Mouse (Mus musculus): ENCODE data around the gene Coro1c. TPM values are rescaled to one million over a fixed set of nuclear protein-coding genes. Genes with fewer than 3 reads are reported as not detected.

The Coro1c gene
- polyA plus RNA-seq, 1 experiment from 2014 or later = 129 TPM

DNA sequence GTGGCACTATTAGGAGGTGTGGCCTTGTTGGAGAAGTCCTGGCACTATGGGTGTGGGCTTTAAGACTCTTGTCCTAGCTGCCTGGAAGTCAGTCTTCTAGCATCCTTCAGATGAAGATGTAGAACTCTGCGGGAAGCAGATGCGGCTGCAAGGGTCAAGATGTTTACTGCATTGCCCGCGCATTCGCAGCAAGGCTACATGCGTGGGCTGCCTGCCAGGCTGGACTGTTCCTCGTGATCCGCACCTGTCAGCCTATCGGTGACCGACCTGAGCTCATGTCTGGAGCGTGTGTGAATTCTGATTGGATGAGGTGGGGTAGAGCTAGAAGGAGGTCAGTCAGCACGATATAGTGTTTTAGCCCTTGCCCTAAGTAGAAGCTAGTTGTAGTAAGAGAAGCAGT lies 44.6 kb downstream of the Coro1c start:
- 93% methylated on average over 12 of the region's 12 CpGs for WGBS
- H3K4me1 ChIP-seq = peaks cover 15% of the 10 kb centered on the region
- no peak for ATAC-seq (ENCODE audit: insufficient read depth, low FRiP score, low read depth)
- no peaks in the 10 kb centered on the region for H3K9me3 ChIP-seq
- H3K4me3 ChIP-seq (replicated peaks) = no peak overlapping the region
- no peak overlapping the region for H3K27ac ChIP-seq
- no peak overlapping the region for H3K4me2 ChIP-seq
- no peaks in the 10 kb centered on the region for H3K27me3 ChIP-seq (replicated peaks)
- peaks cover 20% of the 10 kb centered on the region for H3K36me3 ChIP-seq
- H3K9ac ChIP-seq = no peak overlapping the region

GRCm38 (mm10) chr5:113862418-113862817 lies 46.1 kb downstream of the Coro1c start:
- no peak overlapping the region for H3K27ac ChIP-seq
- no peak overlapping the region for H3K4me3 ChIP-seq (replicated peaks)
- H3K4me2 ChIP-seq = no peak overlapping the region
- H3K27me3 ChIP-seq (replicated peaks) = no peaks in the 10 kb centered on the region
- H3K9me3 ChIP-seq = no peaks in the 10 kb centered on the region
- 90% methylated on average over 4 of the region's 4 CpGs for WGBS
- peaks cover 13% of the 10 kb centered on the region for H3K4me1 ChIP-seq
- no peak for ATAC-seq (ENCODE audit: insufficient read depth, low FRiP score, low read depth)
- H3K36me3 ChIP-seq = peaks cover 20% of the 10 kb centered on the region
- H3K9ac ChIP-seq = no peak overlapping the region

DNA sequence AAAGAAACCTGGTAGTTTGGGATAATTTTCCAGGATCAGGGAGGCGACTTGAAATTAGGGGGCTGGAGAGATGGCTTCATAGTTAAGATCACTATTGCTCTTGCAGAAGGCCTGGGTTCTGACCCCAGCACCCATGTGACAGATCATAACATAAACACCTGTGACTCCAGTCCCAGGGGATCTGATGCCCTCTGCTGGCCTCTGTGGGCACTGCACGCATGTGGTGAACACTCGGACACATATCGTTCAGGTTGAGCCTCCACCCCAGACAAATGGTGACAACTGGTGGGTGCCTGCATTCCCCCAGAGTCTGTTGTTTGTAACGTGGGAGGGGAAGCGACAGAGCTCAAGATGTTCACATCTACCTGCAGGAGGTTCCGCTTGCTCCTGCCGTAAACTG lies 47.3 kb downstream of the Coro1c start:
- no peak overlapping the region for H3K27ac ChIP-seq
- WGBS = 95% methylated on average over 8 of the region's 8 CpGs
- ATAC-seq (ENCODE audit: insufficient read depth, low FRiP score, low read depth) = no peak
- no peak overlapping the region for H3K9ac ChIP-seq
- peaks cover 20% of the 10 kb centered on the region for H3K36me3 ChIP-seq
- H3K4me3 ChIP-seq (replicated peaks) = no peak overlapping the region
- H3K4me1 ChIP-seq = peaks cover 14% of the 10 kb centered on the region
- H3K27me3 ChIP-seq (replicated peaks) = no peaks in the 10 kb centered on the region
- H3K4me2 ChIP-seq = no peak overlapping the region
- no peaks in the 10 kb centered on the region for H3K9me3 ChIP-seq

GRCm38 (mm10) chr5:113858971-113859370 lies 49.6 kb downstream of the Coro1c start:
- no peaks in the 10 kb centered on the region for H3K27me3 ChIP-seq (replicated peaks)
- no peak overlapping the region for H3K4me3 ChIP-seq (replicated peaks)
- H3K9ac ChIP-seq = no peak overlapping the region
- H3K9me3 ChIP-seq = no peaks in the 10 kb centered on the region
- peaks cover 25% of the 10 kb centered on the region for H3K4me1 ChIP-seq
- ATAC-seq (ENCODE audit: insufficient read depth, low FRiP score, low read depth) = no peak
- H3K27ac ChIP-seq = peak overlapping the region; percentile 41; the same call in 1 of the 2 replicates
- H3K4me2 ChIP-seq = no peak overlapping the region
- H3K36me3 ChIP-seq = peaks cover 12% of the 10 kb centered on the region
- 31% methylated on average over 5 of the region's 5 CpGs for WGBS

DNA sequence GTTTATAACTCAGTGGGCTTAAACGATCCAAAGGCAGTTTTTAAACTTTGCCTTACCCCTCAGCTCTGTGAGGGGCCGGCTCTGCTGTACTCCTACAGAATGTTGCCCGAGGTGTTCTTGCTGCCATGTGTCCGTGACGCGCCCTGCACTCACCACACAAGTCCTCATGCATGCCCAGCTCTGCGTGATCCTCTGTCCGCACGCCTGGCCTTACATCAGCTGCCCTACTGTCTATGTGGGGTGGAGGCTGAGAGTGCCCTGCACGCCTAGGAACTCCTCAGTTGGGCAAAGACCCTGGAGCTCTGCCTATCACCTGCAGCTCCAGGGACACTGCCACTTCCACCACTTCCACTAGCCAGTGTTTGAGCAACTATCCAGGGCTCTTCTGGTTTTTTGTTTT lies 50.0 kb downstream of the Coro1c start:
- peaks cover 8% of the 10 kb centered on the region for H3K36me3 ChIP-seq
- H3K27ac ChIP-seq = no peak overlapping the region; the same call in 1 of the 2 replicates
- H3K4me1 ChIP-seq = peaks cover 25% of the 10 kb centered on the region
- no peak overlapping the region for H3K4me2 ChIP-seq
- no peak for ATAC-seq (ENCODE audit: insufficient read depth, low FRiP score, low read depth)
- WGBS = 81% methylated on average over 10 of the region's 10 CpGs
- H3K27me3 ChIP-seq (replicated peaks) = no peaks in the 10 kb centered on the region
- H3K4me3 ChIP-seq (replicated peaks) = no peak overlapping the region
- no peaks in the 10 kb centered on the region for H3K9me3 ChIP-seq
- no peak overlapping the region for H3K9ac ChIP-seq

GRCm38 (mm10) chr5:113857631-113858030 lies 50.9 kb downstream of the Coro1c start:
- Histone ChIP-seq H3K27me3 (replicated peaks) (no peaks in the 10 kb centered on the region), H3K4me1 (peaks cover 25% of the 10 kb centered on the region), H3K9me3 (no peaks in the 10 kb centered on the region), H3K4me3 (replicated peaks) (no peak overlapping the region), H3K27ac (no peak overlapping the region), H3K9ac (no peak overlapping the region), H3K36me3 (peaks cover 6% of the 10 kb centered on the region; the same call in 1 of the 2 replicates), H3K4me2 (no peak overlapping the region)
- ATAC-seq (ENCODE audit: insufficient read depth, low FRiP score, low read depth) = no peak
- 66% methylated on average over 8 of the region's 8 CpGs for WGBS

GRCm38 (mm10) chr5:113856631-113857030 lies 51.9 kb downstream of the Coro1c start:
- Histone ChIP-seq H3K4me2 (no peak overlapping the region), H3K36me3 (peaks cover 4% of the 10 kb centered on the region; the same call in 1 of the 2 replicates), H3K9me3 (no peaks in the 10 kb centered on the region), H3K9ac (no peak overlapping the region), H3K4me1 (peaks cover 25% of the 10 kb centered on the region), H3K27me3 (replicated peaks) (no peaks in the 10 kb centered on the region), H3K4me3 (replicated peaks) (no peak overlapping the region), H3K27ac (no peak overlapping the region)
- WGBS = 74% methylated on average over 7 of the region's 7 CpGs
- no peak for ATAC-seq (ENCODE audit: insufficient read depth, low FRiP score, low read depth)

DNA sequence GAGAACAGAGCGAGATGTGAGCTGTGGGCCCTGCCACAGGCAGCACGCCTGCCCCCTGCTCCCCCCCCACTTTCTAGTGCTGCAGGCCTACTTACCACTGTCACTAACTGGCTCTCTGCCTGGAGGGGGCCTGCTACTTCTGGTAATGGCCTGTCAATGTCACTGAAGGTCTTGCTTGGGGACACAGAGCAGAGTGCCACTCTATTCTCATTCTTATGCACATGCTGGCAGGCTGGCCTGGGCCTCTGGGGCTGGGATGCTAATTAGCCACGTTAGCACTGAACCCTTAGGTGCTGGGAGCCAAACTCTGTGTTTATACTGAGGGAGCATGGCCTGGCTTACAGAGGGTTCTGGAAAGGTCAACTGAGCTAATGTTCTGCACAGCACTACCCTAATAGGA lies 52.9 kb downstream of the Coro1c start:
- H3K27ac ChIP-seq = peak overlapping the region; percentile 52
- no peak for ATAC-seq (ENCODE audit: insufficient read depth, low FRiP score, low read depth)
- 58% methylated on average over 3 of the region's 3 CpGs for WGBS

GRCm38 (mm10) chr5:113855117-113855516 lies 53.4 kb downstream of the Coro1c start:
- H3K9ac ChIP-seq = no peak overlapping the region
- 93% methylated on average over 10 of the region's 10 CpGs for whole genome bisulfite sequencing
- no peaks in the 10 kb centered on the region for H3K9me3 ChIP-seq
- no peak overlapping the region for H3K4me2 ChIP-seq
- H3K27me3 ChIP-seq (replicated peaks) = no peaks in the 10 kb centered on the region
- H3K4me3 ChIP-seq (replicated peaks) = no peak overlapping the region
- ATAC-seq (ENCODE audit: insufficient read depth, low FRiP score, low read depth) = no peak
- peaks cover 25% of the 10 kb centered on the region for H3K4me1 ChIP-seq
- H3K36me3 ChIP-seq = peaks cover 6% of the 10 kb centered on the region
- H3K27ac ChIP-seq = peak overlapping the region; percentile 52; the same call in 1 of the 2 replicates

More for the DNA sequence above, 52.9 kb downstream of the Coro1c start:
- Histone ChIP-seq H3K9ac (no peak overlapping the region), H3K36me3 (no peaks in the 10 kb centered on the region; the same call in 1 of the 2 replicates), H3K9me3 (no peaks in the 10 kb centered on the region), H3K4me2 (no peak overlapping the region), H3K27me3 (replicated peaks) (no peaks in the 10 kb centered on the region), H3K4me3 (replicated peaks) (no peak overlapping the region), H3K4me1 (peaks cover 25% of the 10 kb centered on the region)

GRCm38 (mm10) chr5:113854494-113854893 lies 54.1 kb downstream of the Coro1c start:
- no peaks in the 10 kb centered on the region for H3K9me3 ChIP-seq
- no peak overlapping the region; the same call in 1 of the 2 replicates for H3K27ac ChIP-seq
- H3K36me3 ChIP-seq = peaks cover 11% of the 10 kb centered on the region
- 37% methylated on average over 14 of the region's 14 CpGs for WGBS
- no peaks in the 10 kb centered on the region for H3K27me3 ChIP-seq (replicated peaks)
- no peak overlapping the region for H3K4me3 ChIP-seq (replicated peaks)
- H3K9ac ChIP-seq = no peak overlapping the region
- no peak overlapping the region for H3K4me2 ChIP-seq
- ATAC-seq (ENCODE audit: insufficient read depth, low FRiP score, low read depth) = no peak
- H3K4me1 ChIP-seq = peaks cover 23% of the 10 kb centered on the region

DNA sequence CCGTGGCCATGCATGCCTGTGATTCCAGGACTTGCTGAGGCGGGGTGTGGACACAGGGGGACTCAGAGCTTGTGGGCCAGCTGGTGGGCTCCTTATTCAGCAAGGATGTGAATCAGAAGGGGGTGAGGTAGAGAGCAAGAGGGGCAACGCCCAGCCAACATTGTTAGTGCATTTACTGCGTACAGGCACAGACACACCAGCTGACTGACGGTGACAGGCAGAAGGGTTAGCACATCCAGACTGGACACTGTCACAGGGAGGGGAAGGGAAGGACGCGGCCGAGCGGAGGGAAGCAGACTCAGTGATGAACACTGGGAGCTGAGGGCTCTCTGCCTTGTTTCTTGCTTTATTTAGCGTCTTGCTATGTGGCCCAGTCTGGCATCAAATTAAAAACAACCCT lies 55.0 kb downstream of the Coro1c start:
- H3K9me3 ChIP-seq = no peaks in the 10 kb centered on the region
- no peaks in the 10 kb centered on the region for H3K27me3 ChIP-seq (replicated peaks)
- peaks cover 13% of the 10 kb centered on the region; the same call in 1 of the 2 replicates for H3K4me1 ChIP-seq
- H3K4me3 ChIP-seq (replicated peaks) = no peak overlapping the region
- H3K9ac ChIP-seq = no peak overlapping the region
- H3K36me3 ChIP-seq = peaks cover 15% of the 10 kb centered on the region
- peak overlapping the region; percentile 11; the same call in 1 of the 2 replicates for H3K27ac ChIP-seq
- no peak for ATAC-seq (ENCODE audit: insufficient read depth, low FRiP score, low read depth)
- no peak overlapping the region for H3K4me2 ChIP-seq
- 82% methylated on average over 10 of the region's 10 CpGs for WGBS

GRCm38 (mm10) chr5:113852463-113852862 lies 56.1 kb downstream of the Coro1c start:
- no peak overlapping the region for H3K4me3 ChIP-seq (replicated peaks)
- H3K4me2 ChIP-seq = no peak overlapping the region
- no peak overlapping the region for H3K27ac ChIP-seq
- 85% methylated on average over 7 of the region's 7 CpGs for WGBS
- ATAC-seq (ENCODE audit: insufficient read depth, low FRiP score, low read depth) = no peak
- no peaks in the 10 kb centered on the region for H3K27me3 ChIP-seq (replicated peaks)
- H3K9ac ChIP-seq = no peak overlapping the region
- H3K4me1 ChIP-seq = peaks cover 13% of the 10 kb centered on the region; the same call in 1 of the 2 replicates
- H3K9me3 ChIP-seq = no peaks in the 10 kb centered on the region
- peaks cover 19% of the 10 kb centered on the region for H3K36me3 ChIP-seq
